Mouse (Mus musculus) kidney, postnatal 4 days (tissue): ENCODE data around the gene Bbs9.
A peak's percentile ranks its signal among the peaks of the same experiment; 100 is the strongest.
"Not testable (repeated sequence)": the region's sequence is repeated elsewhere in the genome, so short reads cannot be mapped to it uniquely, and the experiment has no call there.

ENCODE experiments used
- DNase-seq, 2 experiments: peaks; one replicate each; pipeline ENCODE4 v3.0.0; 2021; ENCODE audit warnings: mixed read lengths in 2 of 2

Bbs9 gene

DNA sequence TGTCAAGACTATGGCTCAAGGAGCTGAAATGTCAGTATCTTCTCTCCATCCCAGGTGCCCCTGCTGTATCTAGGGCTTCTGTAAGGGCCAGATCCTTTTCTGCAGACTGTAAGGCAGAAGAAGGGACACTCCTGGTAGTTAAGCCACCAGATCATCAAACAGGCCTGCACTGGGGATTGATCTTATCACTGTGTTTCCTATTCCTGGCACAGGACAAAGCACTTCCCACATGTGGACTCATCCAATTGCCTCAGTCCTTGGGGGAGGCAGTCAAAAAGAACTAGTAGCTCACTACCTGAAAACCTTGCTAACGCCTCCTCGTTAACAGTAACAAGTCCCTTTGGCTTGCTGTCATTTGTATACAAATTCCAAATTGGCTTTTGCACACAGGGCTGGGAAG, 336.4 kb downstream of the Bbs9 start:
- DNase-seq, result no peak

DNA sequence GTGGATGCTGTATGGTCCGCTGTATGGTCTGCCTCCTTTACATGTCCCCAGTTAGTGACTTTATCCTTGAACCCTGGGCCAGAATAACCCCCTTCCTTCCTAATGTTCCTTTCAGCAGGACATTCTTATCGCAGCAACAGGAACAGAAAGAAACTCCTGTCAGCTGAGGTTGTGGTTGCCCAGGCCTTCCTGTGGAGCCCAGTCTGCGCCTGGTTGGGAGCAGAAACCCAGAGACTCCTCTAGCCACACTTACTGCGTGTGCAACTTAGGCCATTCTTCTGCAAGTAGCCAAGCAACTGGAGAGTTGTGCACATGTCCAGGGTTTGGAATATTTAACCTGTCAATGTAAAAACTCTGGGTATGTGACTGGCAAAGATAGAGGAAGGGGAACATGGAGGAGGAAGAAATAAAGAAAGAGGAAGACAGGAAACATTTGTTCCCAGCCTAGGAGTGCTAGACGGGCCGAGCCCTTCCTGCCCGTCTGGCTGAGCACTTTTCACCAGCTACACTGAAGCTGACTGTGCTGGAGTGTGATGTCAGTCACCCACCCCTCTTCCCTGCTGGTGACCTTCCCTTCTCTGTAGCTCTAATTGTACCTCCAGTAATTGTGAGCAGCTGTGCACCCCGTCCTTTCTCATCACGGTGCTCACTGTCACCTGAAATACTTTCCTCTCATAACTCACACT, 339.0 kb downstream of the Bbs9 start:
- DNase-seq, result no peak

DNA sequence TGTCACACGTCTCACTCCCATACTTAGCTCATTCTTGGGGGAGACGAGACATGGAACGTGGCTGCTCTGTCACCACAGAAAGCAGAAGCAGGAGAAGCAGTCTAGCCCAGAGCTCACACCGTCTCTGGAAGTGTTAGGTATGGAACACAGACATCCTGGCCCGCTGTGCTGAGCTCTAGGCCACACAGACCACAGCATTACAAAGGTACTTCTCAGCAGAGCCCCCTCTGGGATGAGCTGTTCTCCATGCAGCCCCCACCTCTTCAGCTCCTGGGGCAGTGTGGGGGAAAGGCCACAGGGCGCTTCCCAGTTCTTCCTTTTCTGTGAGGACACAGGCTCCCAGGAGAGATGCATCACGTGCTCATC, 339.6 kb downstream of the Bbs9 start:
- DNase-seq, result no peak

DNA sequence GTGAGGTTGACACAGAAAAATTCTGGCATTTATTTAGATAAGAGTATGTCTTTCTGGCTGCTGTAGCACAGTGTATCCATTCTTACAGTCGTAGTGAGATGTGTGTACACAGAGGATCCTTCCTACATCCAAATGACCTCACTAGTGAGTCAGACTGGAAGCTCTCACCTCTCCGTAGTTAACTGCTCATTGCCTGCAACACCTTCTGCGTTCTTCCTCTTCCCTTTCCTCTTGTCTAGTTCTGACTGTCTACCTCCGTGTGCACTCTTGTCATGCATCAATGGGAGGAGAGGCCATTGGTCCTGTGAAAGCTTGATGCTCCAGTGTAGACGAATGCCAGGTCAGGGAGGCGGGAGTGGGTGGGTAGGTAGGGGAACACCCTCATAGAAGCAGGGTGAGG, 344.0 kb downstream of the Bbs9 start:
- no peak for DNase-seq

DNA sequence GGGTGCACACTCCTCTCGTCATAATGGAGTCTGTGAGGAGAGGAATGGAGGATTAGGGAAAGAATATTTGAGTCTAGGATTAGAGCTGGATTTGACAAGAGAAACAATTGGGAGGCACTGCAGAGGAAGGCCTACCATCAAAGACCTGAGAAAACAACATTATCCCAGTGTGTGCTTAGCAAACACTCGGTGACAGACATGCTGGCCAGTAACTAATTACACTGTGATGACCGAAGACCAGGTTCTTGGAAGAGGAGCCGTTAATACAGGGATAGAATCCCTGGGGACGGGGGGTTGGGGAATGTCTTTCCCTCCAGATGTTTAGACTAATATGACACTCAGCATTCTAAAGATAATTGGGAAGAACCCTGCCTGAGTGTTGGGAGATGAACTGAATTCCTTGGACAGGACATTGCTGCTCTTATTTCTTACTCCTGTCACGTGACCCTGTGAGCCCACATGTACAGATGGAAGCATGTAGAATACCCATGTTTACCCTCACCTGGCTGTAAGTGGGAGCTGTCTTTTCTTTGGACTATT, 345.2 kb downstream of the Bbs9 start:
- DNase-seq, result no peak

DNA sequence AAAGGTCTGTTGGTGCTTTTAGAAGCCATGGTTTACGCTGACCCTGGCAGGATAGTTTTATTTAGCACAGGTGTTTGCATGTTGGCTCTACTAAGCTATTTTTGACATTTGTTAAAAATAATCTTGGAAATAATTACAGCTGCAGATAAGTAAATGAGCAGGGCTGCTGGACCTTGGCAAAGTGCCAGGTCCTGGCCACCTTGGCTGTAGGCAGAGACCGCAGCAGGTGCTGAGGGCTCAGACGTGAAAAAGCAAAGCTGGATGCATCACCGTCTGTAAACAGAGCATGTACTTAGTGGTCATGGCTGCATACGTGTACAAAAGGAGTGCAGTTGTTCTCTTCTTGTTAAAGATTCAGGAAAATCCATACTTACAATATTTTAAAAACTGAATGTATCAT, 347.3 kb downstream of the Bbs9 start:
- peak; percentile 30 to 31 for DNase-seq

DNA sequence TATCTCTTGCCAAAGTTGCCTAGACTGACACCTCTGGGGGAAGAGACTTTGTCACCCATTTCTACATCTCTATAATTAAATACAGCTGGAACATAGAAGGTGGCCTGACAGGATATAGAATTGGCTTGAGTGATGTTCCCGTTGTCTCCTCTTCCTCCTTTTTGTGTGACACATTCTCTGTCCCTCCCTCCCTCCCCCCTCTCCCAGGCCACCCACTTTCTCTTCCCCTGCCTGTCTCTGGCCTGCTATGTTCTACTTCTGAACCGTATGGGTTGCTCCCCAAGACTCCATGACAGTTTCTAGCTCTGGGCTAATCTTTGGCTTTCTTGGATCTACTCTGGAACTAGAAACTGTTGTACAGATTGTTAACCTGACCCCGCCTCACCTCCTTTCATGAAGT, 348.3 kb downstream of the Bbs9 start:
- no peak for DNase-seq

DNA sequence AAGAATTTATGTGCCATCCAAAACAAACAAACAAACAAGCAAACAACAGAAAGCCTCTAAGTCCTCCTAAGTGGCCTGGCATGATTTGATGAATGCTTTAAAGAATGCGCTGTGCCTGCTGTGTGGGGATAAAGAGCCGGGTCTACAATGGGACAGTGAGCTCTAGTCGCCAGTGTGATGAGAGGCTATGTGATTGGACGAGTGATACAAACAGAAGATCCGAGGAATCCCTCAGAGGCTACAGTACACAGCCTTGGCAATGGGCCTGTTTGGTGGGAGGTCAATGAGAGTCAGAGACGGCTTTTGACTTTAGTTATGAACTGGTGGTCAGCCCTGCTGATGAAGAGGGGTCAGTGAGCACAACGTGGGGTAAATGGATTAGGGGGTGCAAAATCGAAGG, 349.4 kb downstream of the Bbs9 start:
- DNase-seq, result no peak

DNA sequence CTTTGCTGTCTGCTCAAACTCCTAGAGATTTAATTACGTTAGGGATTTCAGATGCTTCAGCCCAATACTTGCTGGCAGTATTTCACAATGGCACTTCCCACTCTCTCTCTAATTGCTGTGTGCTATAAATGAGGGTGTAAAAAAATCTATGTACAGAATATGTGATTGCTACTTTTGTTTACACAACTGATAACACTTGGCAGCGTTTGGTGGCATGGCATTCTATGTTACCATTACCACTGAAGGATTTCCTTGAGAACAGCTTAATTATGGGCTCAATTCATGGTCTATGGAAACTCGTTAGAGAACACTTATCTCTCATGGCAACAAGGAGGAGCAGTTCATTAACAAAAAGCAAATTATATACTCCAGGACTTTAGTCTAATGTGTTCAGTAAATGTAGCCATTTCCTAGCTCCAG, 351.1 kb downstream of the Bbs9 start:
- no peak for DNase-seq

DNA sequence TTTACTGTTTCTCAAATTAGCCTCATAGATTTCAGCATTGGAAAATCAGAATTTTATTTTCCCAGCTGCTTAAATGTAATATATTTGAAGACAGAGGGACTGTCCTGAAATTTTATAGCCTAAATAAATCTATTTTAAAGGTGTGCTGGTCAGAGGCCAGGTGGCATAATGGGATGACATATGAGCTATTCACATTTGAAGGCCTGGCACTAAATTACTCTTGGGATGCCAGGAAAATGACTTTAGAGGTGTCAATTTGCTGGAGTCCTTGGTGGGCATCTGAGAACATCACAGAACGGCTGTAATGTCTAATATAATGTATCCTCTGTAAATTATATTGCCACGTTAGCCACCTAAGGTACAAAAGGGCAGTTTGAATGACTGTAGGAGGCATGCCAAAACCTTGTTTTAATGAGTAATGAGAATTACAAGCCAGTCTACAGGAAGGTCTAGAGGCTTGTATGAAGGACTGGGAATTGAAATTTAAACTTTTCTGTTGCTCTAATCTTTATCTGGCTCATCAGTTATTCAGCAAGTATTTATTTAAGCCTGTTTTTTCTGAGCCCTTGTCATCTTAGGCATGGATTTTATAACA, 351.8 kb downstream of the Bbs9 start:
- DNase-seq, result no peak

DNA sequence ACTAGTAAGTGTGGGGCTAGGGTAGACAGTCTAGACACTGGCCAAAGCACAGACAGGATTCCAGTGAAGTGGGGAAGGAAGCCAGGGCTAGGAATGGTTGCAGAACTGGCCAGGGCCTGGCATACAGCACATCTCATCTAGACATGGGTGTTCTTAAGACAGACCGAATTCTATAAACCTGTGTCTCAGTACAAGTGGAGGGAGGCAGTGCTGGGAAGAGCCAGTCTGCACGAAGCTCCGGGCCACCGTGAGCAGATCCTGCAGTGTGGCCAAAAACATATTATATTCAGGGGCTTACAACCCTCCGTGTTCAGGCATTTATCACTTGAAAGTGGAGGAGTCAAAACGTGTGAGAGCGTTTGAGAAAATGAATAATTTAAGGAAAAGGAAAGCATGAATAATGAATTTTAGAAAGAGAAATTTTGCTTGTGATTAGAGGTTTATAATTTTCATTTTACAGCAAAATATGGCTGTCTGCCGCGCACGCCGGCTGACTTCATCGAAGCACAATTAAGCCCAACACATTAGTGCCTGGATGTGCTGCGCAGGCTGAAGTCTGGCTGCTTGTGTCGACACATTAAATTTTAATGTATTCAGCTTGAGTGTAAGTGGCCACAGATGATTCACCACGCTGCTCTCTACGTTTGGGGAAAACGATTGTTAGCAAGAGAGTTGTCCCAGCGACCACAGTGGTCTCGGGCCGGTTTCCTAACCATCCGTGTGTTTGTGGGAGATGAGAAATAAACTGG, 353.9 kb downstream of the Bbs9 start:
- no peak for DNase-seq

DNA sequence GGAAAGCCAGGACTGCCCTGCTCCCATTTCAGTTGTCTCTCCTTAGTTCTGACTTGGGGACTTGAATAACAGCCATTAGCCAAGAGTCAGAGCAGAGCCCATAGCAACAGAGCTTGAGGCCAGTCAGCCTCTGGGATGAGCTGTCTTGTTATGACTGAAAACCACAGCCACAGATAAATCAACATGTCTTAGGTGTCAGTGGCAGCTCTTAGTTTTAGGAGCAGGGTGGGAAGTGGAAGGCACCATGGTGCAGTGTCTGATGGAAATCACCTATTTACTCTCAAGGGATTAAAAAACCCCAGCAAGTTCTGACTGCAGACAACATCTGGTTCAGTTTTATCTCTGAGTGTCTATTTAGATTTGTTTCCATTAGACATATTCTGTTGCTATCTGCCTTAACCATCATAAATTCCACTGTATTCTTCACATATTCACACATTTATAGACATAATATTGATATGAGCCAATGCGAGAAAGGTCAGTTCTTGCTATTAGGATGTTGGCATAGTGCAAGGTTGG, 359.5 kb downstream of the Bbs9 start:
- no peak for DNase-seq

DNA sequence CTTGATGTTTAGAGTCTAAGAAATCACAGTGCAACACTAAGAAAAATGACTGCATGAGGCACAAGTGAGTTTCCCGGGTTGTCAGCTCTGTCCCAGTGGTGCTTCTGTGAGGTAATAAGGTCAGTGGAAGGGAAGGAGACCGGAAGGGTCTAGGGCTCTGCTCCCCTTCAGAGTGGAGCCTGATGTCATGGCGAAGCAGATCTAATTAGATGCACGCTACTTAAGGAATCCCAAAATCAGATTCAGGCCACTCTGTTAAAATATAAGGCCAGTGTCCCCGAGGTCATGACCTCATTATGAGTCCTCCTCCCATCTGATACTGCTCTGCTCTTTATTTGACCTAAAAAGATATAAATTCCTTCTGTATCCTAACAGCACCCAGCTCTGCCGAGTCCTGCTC, 361.5 kb downstream of the Bbs9 start:
- DNase-seq, result no peak

DNA sequence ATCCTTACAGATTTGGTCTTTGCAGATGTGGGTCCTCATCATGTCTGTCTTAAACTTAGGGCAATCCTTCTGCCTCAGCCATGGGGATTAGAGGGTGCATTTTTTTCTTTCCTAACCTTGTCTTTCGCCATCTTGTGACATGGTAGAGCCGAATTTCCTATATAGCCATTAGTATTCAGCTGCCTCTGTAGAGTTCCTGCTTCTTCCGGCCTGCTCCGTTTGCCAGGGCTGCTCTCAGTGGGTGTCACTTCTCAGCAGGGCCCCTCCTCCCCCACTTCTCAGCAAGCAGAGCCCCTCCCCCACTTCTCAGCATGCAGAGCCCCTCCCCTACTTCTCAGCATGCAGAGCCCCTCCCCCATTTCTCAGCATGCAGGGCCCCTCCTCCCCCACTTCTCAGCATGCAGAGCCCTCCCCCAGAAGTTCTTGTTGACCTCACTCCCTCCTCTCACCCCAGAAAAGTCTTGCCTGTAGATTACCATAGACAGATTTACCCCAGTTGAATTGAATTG, 362.2 kb downstream of the Bbs9 start:
- no peak for DNase-seq

DNA sequence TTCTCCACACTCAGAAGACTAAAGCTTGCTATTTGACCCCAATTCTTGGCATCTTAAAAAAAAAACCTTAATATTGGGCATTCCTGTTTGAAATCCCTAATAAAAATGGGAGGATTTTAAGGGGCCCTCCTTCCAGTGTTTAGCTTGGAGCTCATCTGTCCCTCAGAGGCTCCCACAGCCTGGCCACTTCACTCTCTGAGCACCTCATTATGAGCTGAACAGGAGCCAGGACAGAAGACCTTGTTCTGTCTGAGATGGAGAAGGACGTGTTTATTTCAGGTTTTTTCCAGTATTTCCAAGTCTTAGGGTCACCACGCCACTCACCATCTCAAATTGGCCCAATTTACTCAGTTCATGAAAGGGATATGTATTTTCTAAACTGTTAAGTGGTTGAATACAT, 370.5 kb downstream of the Bbs9 start:
- DNase-seq, result no peak

DNA sequence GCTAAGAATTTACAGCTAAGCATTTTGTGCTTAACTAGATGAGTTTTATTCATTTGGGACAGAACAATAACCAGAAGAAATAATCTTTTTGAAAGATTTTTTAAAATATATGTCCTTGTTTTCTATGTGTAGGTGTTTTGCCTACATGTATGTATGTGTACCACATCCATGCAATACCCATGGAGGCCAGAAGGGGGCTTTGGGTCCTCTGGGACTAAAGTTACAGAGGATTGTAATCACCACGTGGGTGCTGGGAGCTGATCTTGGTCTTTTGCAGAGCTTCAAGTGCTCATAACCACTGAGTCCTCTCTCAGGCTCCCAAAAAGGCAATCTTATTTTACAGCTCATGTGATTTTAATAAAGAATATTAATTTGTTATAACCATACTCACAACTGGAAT, 371.3 kb downstream of the Bbs9 start:
- no peak for DNase-seq

DNA sequence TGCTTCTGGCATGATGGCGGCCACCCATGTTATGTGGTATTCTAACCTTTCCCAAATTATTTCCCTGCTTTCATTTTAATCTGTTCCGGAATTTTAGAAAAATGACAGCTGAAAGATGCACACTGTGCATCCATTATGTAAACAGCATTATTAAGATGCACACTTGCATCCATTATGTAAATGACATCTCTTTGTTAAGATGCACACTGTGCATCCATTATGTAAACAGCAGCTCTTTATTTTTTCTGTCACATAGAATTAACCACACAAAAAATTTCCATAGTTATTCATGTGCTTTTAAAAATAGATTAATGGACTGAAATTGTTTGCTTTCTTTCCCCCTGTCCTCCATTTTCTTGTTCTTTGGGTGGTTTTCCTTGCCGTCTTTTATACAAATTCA, 373.3 kb downstream of the Bbs9 start:
- DNase-seq, result no peak

DNA sequence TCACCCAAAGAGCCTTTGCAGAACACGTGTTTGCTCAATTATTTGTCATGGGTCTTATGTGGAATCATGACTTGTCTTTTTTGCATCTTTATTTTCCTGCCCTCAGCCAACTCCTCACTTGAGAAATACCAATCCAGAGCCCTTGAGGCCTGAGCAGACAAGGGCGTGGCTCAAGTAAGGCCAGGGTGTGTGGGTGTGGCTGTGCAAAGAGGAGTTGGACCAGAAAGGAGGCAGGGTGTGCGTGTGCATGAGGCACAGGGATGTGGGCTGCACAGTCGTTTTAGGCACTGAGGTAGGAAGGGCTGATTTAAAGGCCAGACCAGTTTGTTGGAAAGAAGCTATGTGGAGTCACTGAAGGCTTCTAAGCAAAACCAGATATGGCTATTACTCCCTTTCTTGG, 373.7 kb downstream of the Bbs9 start:
- DNase-seq, result no peak

DNA sequence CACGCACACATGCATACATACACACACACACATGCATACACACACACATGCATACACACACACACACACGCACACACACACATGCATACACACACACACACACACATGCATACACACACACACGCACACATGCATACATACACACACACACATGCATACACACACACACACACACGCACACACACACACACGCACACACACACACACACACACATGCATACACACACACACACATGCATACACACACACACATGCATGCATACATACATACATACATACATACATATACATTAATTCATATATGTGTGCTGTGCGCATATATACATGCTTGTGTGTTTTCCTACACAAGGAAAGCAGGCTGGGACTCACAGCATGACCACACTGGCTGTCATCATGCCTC, 393.6 kb downstream of the Bbs9 start:
- not testable (repeated sequence) for DNase-seq

DNA sequence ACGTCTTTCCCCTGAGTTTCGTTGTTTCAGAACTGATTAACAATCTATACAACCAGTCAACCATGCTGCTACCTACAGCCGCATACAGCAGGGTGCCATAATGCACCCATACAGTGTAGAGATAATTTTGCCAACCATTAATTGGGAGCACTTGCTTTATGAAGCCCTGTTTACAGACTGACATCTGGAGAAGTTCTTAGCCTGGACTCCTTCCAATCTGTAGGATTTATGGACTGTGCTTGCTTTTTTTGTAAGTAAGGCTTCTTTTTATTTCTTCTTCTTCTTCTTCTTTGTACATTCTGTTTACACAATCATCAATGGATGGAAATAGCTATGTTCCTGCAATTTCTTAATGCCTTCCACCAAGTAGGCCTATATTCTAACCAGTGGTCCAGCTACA, 395.1 kb downstream of the Bbs9 start:
- no peak for DNase-seq

DNA sequence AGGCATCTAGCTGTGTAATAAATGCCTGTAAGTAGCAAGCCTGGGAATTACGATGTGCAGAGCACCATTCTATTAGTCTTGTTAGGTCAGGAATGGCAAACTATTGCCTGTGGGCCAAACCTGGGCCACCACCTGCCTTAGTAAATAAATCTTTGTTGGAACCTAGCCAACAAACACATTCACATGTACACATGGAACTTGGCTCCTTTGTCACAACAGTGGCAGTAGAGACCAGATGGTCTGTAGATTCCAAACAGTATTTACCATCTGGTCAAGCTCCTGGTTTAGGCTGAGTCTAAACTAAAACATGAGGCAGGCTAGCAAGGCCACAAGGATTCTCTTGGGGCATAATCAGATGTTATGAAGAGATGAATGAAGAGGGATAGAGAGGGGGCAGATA, 399.7 kb downstream of the Bbs9 start:
- DNase-seq, result no peak

DNA sequence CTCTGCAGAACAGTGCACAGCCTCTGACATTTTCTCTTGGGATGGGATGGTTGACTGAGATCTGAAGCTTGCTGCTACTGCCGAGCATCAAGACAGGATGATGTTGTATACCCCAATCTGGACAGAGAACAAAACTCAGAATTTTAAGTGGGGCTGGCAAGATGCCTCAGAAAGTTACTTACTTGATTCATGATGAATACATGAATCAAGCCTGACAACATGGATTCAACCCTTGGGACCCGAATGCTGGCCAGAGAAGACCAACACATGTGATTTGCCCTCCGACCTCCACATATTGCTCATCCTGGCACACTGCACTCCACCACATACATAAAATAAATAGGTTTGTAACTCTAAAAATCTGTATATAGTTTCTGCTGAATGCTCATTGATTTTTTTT, 403.8 kb downstream of the Bbs9 start:
- DNase-seq, result no peak

DNA sequence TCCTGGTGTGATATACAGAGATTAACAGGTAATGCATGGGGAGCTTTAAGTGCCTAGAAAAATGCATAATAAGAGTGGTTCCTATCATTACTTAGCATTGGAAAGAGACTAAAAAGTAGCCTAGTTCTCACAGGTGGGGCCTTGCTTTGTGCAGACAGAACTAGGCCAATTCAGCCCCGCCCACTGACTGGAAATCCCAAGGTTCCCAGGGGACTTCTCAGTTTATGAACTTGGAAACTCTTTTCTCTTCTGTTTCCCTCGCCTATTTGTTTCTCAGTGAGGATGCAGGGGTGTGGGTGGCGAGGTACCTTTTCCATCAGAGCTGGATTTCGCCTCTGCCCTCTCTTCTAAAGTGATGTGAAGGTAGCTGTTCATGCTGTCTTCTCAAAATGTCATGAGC, 410.8 kb downstream of the Bbs9 start:
- no peak for DNase-seq

DNA sequence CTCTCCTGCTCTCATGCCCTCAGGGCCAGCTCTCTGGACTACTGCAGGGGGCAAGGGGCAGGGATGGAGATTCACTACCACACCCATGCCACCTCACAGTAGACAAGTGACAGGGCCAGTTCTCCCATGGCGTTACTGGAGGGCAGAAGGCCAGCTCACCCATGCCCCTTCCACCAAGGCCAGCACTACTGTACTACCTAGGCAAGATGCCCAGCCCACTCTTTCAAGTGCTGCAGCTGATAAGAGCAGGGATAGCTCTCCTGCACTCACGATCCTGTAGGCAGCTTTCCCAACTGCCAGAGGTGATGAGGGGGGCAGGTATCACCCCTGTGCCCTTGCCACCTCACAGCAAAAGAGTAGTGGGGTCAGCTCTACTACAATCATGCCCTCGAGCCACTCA, 429.9 kb downstream of the Bbs9 start:
- no peak for DNase-seq
